Mouse (Mus musculus): Measurements from ENCODE around the gene Mdm4. TPM values are rescaled to one million over a fixed set of nuclear protein-coding genes. Genes with fewer than 3 reads are reported as not detected.
A peak's percentile ranks its signal among the peaks of the same experiment; 100 is the strongest.

Mdm4 gene
- total and polyA plus RNA-seq, 3 experiments: 19.8 to 28.1 TPM; not detected in 1

- TF ChIP-seq USF1 (IDR thresholded peaks at IDR 0.05; ENCODE audit: low read depth, low read length): no peak
- peak; percentile 47; the same call in 1 of the 2 replicates for TF ChIP-seq ZNF384 (IDR thresholded peaks at IDR 0.05; ENCODE audit: low read depth, low read length)
- DNase-seq (ENCODE audit: low read depth, low spot score): no peak
- H3K27ac ChIP-seq (ENCODE audit: control insufficient read depth, low read depth, low read length): no peak overlapping the region
- H3K79me2 ChIP-seq (ENCODE audit: control insufficient read depth, insufficient read depth, low read length, poor library complexity): peaks cover 43% of the 10 kb centered on the region
- no peaks in the 10 kb centered on the region for H3K9me3 ChIP-seq (replicated peaks; ENCODE audit: insufficient read depth, low read length)
- H3K9ac ChIP-seq (ENCODE audit: control insufficient read depth, low read depth, low read length, poor library complexity, severe bottlenecking): no peak overlapping the region
- no peaks in the 10 kb centered on the region for H3K27me3 ChIP-seq (ENCODE audit: control insufficient read depth in 1 of 2, insufficient read depth in 2 of 2, low read length in 2 of 2)
- peaks cover 32 to 42% of the 10 kb centered on the region in 2 experiments for H3K36me3 ChIP-seq (ENCODE audit: control insufficient read depth in 1 of 2, insufficient read depth in 2 of 2, low read length in 2 of 2)
- H3K4me1 ChIP-seq (ENCODE audit: control insufficient read depth in 1 of 2, insufficient read depth in 2 of 2, low read length in 2 of 2): peaks cover 12 to 17% of the 10 kb centered on the region in 2 experiments
- no peak overlapping the region for H3K4me3 ChIP-seq (ENCODE audit: control insufficient read depth in 1 of 2, insufficient read depth in 1 of 2, low read depth in 2 of 2, low read length in 2 of 2)
These were observed 13.5 kb downstream of the Mdm4 start for GRCm38 (mm10) chr1:133016775-133017428.

DNA sequence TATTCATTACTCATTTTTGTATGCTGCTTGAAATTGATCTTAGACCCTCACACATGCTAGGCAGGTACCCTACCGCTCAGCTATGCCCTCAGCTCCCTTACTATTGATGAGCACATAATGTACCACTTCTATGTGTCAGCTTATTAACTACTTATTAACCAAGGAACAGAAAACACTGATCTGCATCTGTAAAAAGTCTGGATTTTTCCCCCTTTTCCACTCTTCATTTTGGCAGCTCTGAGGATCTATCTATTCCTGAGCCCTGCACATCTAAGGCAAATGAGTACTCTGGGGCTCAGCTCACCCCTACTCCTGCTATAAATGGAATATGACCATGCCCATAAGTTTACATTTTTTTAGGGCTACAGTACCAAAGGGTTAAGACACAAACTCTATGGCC is 16.2 kb downstream of the Mdm4 start:
- H3K9ac ChIP-seq (ENCODE audit: control insufficient read depth, low read depth, low read length, poor library complexity, severe bottlenecking): no peak overlapping the region
- no peak overlapping the region for H3K27ac ChIP-seq (ENCODE audit: control insufficient read depth, low read depth, low read length)
- no peak for DNase-seq (ENCODE audit: low read depth, low spot score)
- peaks cover 1 to 4% of the 10 kb centered on the region in 2 experiments; a peak in 2 of 4 replicates for H3K4me1 ChIP-seq (ENCODE audit: control insufficient read depth in 1 of 2, insufficient read depth in 2 of 2, low read length in 2 of 2)
- no peaks in the 10 kb centered on the region for H3K27me3 ChIP-seq (ENCODE audit: control insufficient read depth in 1 of 2, insufficient read depth in 2 of 2, low read length in 2 of 2)
- TF ChIP-seq KAT2A (conservative IDR thresholded peaks at IDR 0.05; ENCODE audit: low read depth, low read length) (no peak), MAZ (IDR thresholded peaks at IDR 0.05; ENCODE audit: low read depth, low read length) (no peak)
- H3K79me2 ChIP-seq (ENCODE audit: control insufficient read depth, insufficient read depth, low read length, poor library complexity): peaks cover 24% of the 10 kb centered on the region
- no peaks in the 10 kb centered on the region for H3K9me3 ChIP-seq (replicated peaks; ENCODE audit: insufficient read depth, low read length)
- no peak overlapping the region for H3K4me3 ChIP-seq (ENCODE audit: control insufficient read depth in 1 of 2, insufficient read depth in 1 of 2, low read depth in 2 of 2, low read length in 2 of 2)
- H3K36me3 ChIP-seq (ENCODE audit: control insufficient read depth in 1 of 2, insufficient read depth in 2 of 2, low read length in 2 of 2): peaks cover 12 to 59% of the 10 kb centered on the region in 2 experiments

- TF ChIP-seq MYC (IDR thresholded peaks at IDR 0.05; ENCODE audit: low read depth, low read length): peak; percentile 78; the same call in 1 of the 2 replicates
- no peak for TF ChIP-seq MAFK (IDR thresholded peaks at IDR 0.05; ENCODE audit: borderline replicate concordance, low read depth, low read length)
- TF ChIP-seq CTCF (IDR thresholded peaks at IDR 0.05 in 2 of 3, conservative IDR thresholded peaks at IDR 0.05 in 1 of 3; ENCODE audit: control insufficient read depth in 1 of 3, insufficient read depth in 1 of 3, low read depth in 2 of 3, low read length in 3 of 3, poor library complexity in 1 of 3, severe bottlenecking in 1 of 3): peak in 2 of 3 experiments; percentile 46 to 56; a peak in 4 of 6 replicates
- Histone ChIP-seq H3K27ac (ENCODE audit: control insufficient read depth, low read depth, low read length) (no peak overlapping the region), H3K9me3 (replicated peaks; ENCODE audit: insufficient read depth, low read length) (no peaks in the 10 kb centered on the region), H3K79me2 (ENCODE audit: control insufficient read depth, insufficient read depth, low read length, poor library complexity) (peaks cover 17% of the 10 kb centered on the region), H3K27me3 (ENCODE audit: control insufficient read depth in 1 of 2, insufficient read depth in 2 of 2, low read length in 2 of 2) (no peaks in the 10 kb centered on the region), H3K9ac (ENCODE audit: control insufficient read depth, low read depth, low read length, poor library complexity, severe bottlenecking) (no peak overlapping the region), H3K4me3 (ENCODE audit: control insufficient read depth in 1 of 2, insufficient read depth in 1 of 2, low read depth in 2 of 2, low read length in 2 of 2) (no peak overlapping the region), H3K36me3 (ENCODE audit: control insufficient read depth in 1 of 2, insufficient read depth in 2 of 2, low read length in 2 of 2) (peaks cover 9 to 60% of the 10 kb centered on the region in 2 experiments), H3K4me1 (ENCODE audit: control insufficient read depth in 1 of 2, insufficient read depth in 2 of 2, low read length in 2 of 2) (no peaks in the 10 kb centered on the region)
- DNase-seq (ENCODE audit: low read depth, low spot score): peak; percentile 60
These were observed 17.0 kb downstream of the Mdm4 start for GRCm38 (mm10) chr1:133013331-133013730.

All from MEL (cell line).